Mouse (Mus musculus): ENCODE measurements at regions not wholly inside any gene's neighbourhood (a gene's known extent, or its start where the extent isn't known, plus 50 kb on each side); places are given as distances from the start of the nearest gene placed in this dataset.

DNA sequence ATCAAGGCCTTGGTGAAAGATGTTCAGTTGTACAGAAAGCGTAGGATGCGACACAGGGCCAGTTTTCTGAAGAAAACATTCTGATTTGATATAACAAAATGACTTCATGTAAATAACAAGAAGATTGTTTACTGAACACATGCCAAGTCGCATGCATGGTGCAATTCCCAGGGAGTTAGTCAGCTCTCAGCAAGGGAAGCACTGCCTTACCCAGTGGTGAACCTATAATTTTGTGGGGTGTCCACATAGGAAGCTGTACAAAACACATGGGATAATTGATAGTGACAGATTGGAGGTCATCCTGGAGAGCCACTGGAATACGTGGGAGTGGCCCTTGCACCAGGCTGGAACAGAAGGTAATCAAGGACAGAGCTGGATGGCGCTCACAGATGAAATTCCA lies 79.0 kb upstream of the Krr1 start:
- TF ChIP-seq POLR2A (IDR thresholded peaks at IDR 0.05; ENCODE audit: extremely low read depth, insufficient read depth, low read length) (no peak), CTCF (IDR thresholded peaks at IDR 0.05; ENCODE audit: extremely low read depth, insufficient read depth, low read length) (no peak)
